Mouse (Mus musculus): ENCODE data around the gene Cope.

- TF ChIP-seq POLR2A (IDR thresholded peaks at IDR 0.05; ENCODE audit: borderline replicate concordance, extremely low read depth, insufficient read depth, insufficient read length, poor library complexity, severe bottlenecking) (peak; percentile 60; the same call in 1 of the 2 replicates), CTCF (IDR thresholded peaks at IDR 0.05; ENCODE audit: borderline replicate concordance, extremely low read depth, insufficient read depth, insufficient read length) (no peak)
Observed at GRCm38 (mm10) chr8:70315624-70316510, 13.5 kb downstream of the Cope start, which contains the start of gene Cers1.

Measured in brain, embryonic 14.5 days (tissue).